Mouse (Mus musculus) CH12.LX (cell line): ENCODE measurements at regions not wholly inside any gene's neighbourhood (a gene's known extent, or its start where the extent isn't known, plus 50 kb on each side); places are given as distances from the start of the nearest gene placed in this dataset.

Experiments
- DNase-seq: peaks from one replicate; pipeline ENCODE4 v3.0.0-alpha.2; 2013; ENCODE audit errors: extremely low read depth
- H3K27ac ChIP-seq: 2 replicates; pipeline ENCODE4 v1.5.1; 2012; ENCODE audit warnings: low read depth, mild to moderate bottlenecking, control low read depth, moderate library complexity; ENCODE audit not compliant: insufficient read depth
- H3K27me3 ChIP-seq: replicated peaks from 2 replicates; pipeline ENCODE3; 2012; ENCODE audit warnings: inconsistent platforms
- H3K36me3 ChIP-seq, 2 experiments: replicated peaks in 1 of 2; 2 replicates each; pipeline versions ENCODE3 to v1.6.1; 2012; ENCODE audit warnings: inconsistent platforms in 1 of 2, low read length in 1 of 2, mild to moderate bottlenecking in 1 of 2, mixed read lengths in 1 of 2, moderate library complexity in 1 of 2; ENCODE audit not compliant: control insufficient read depth in 1 of 2, insufficient read depth in 1 of 2
- H3K4me1 ChIP-seq, 2 experiments: 2 replicates each; pipeline ENCODE4 v1.6.1; 2012; ENCODE audit warnings: inconsistent platforms in 1 of 2, moderate library complexity in 1 of 2; ENCODE audit not compliant: insufficient read depth in 2 of 2, control insufficient read depth in 1 of 2
- H3K4me2 ChIP-seq: 2 replicates; pipeline ENCODE4 v1.6.1; 2012; ENCODE audit warnings: low read depth, mild to moderate bottlenecking, control low read depth; ENCODE audit not compliant: poor library complexity, insufficient read depth, severe bottlenecking
- H3K4me3 ChIP-seq, 3 experiments: fragments of 150-350 bp in 1 of 3; sonication (generic) in 1 of 3; replicated peaks in 1 of 3; 2 replicates each; pipeline versions ENCODE3 to v1.5.1; 2011 to 2012; ENCODE audit warnings: low read depth in 2 of 3, low read length in 2 of 3, mild to moderate bottlenecking in 2 of 3, moderate library complexity in 2 of 3, control low read depth in 1 of 3, improper control_type of control experiment in 1 of 3, inconsistent platforms in 1 of 3, mixed read lengths in 1 of 3; ENCODE audit not compliant: poor library complexity in 1 of 3
- H3K79me2 ChIP-seq: replicated peaks from 2 replicates; pipeline ENCODE4 v1.6.1; 2012; ENCODE audit warnings: mild to moderate bottlenecking, moderate library complexity; ENCODE audit not compliant: control insufficient read depth, poor library complexity, insufficient read depth, severe bottlenecking; ENCODE audit errors: extremely low read depth
- H3K9ac ChIP-seq: 2 replicates; pipeline ENCODE4 v1.6.1; 2012; ENCODE audit warnings: low read depth, mild to moderate bottlenecking, control low read depth, moderate library complexity; ENCODE audit not compliant: insufficient read depth
- H3K9me3 ChIP-seq: replicated peaks from 2 replicates; pipeline ENCODE3; 2012; ENCODE audit warnings: low read length, inconsistent platforms, mixed read lengths
- CHD1 ChIP-seq: IDR thresholded peaks from 2 replicates; pipeline ENCODE4 v1.6.1; 2012; ENCODE audit warnings: low read depth, low read length, improper control_type of control experiment, inconsistent platforms
- EP300 ChIP-seq: IDR thresholded peaks from 2 replicates; pipeline ENCODE4 v1.6.1; 2011; ENCODE audit warnings: low read length, improper control_type of control experiment
- ETS1 ChIP-seq: conservative IDR thresholded peaks from 2 replicates; pipeline ENCODE4 v1.6.1; 2012; ENCODE audit warnings: low read depth, mild to moderate bottlenecking, inconsistent platforms, low read length, improper control_type of control experiment, moderate library complexity
- GABPA ChIP-seq: IDR thresholded peaks from 2 replicates; pipeline ENCODE4 v1.6.1; 2012; ENCODE audit warnings: low read depth, low read length, improper control_type of control experiment, inconsistent platforms; ENCODE audit not compliant: insufficient replicate concordance
- HCFC1 ChIP-seq: IDR thresholded peaks from 2 replicates; pipeline ENCODE4 v1.6.1; 2012; ENCODE audit warnings: low read depth, mild to moderate bottlenecking, inconsistent platforms, low read length, improper control_type of control experiment
- IRF4 ChIP-seq: IDR thresholded peaks from 2 replicates; pipeline ENCODE4 v1.6.1; 2014; ENCODE audit warnings: low read depth, mild to moderate bottlenecking, inconsistent platforms, low read length, improper control_type of control experiment
- JUN ChIP-seq: IDR thresholded peaks from 2 replicates; pipeline ENCODE4 v1.6.1; 2011; ENCODE audit warnings: low read depth, mild to moderate bottlenecking, low read length, improper control_type of control experiment, moderate library complexity; ENCODE audit not compliant: insufficient read depth
- MAFK ChIP-seq: IDR thresholded peaks from 2 replicates; pipeline ENCODE4 v1.6.1; 2011; ENCODE audit warnings: low read length, improper control_type of control experiment; ENCODE audit not compliant: insufficient replicate concordance
- MAX ChIP-seq: IDR thresholded peaks from 2 replicates; pipeline ENCODE4 v1.6.1; 2011; ENCODE audit warnings: low read length, improper control_type of control experiment
- MEF2A ChIP-seq: IDR thresholded peaks from 2 replicates; pipeline ENCODE4 v1.6.1; 2014; ENCODE audit warnings: low read depth, mild to moderate bottlenecking, inconsistent platforms, low read length, improper control_type of control experiment, borderline replicate concordance
- MXI1 ChIP-seq: IDR thresholded peaks from 2 replicates; pipeline ENCODE4 v1.6.1; 2011; ENCODE audit warnings: mild to moderate bottlenecking, low read depth, low read length, improper control_type of control experiment
- MYC ChIP-seq: IDR thresholded peaks from 2 replicates; pipeline ENCODE4 v1.6.1; 2011; ENCODE audit warnings: low read depth, mild to moderate bottlenecking, improper control_type of control experiment, low read length
- PAX5 ChIP-seq: IDR thresholded peaks from 2 replicates; pipeline ENCODE4 v1.6.1; 2012; ENCODE audit warnings: low read length, inconsistent platforms, mixed read lengths
- SMC3 ChIP-seq: IDR thresholded peaks from 2 replicates; pipeline ENCODE4 v1.6.1; 2011; ENCODE audit warnings: low read depth, low read length, improper control_type of control experiment
- TCF12 ChIP-seq: IDR thresholded peaks from 2 replicates; pipeline ENCODE4 v1.6.1; 2014; ENCODE audit warnings: low read depth, mild to moderate bottlenecking, inconsistent platforms, low read length, improper control_type of control experiment
- ZMIZ1 ChIP-seq: IDR thresholded peaks from 2 replicates; pipeline ENCODE4 v1.6.1; 2012; ENCODE audit warnings: low read depth, mild to moderate bottlenecking, inconsistent platforms, low read length, improper control_type of control experiment
- dilution Hi-C: fragments of 300-500 bp; cut with MboI; formaldehyde crosslinking; loops from 2 replicates; pipeline ENCODE4 v1.14.3; 2020; ENCODE audit warnings: low sequenced_read_pairs; ENCODE audit not compliant: extremely low pct_unique_long_range_greater_than_20kb, extremely low pct_ligation_motif_present
- in situ Hi-C: fragments of 300-500 bp; cut with MboI; formaldehyde crosslinking; loops from 3 replicates; pipeline ENCODE4 v1.14.3; 2019; ENCODE audit warnings: low sequenced_read_pairs, low pct_ligation_motif_present, low pct_unique_long_range_greater_than_20kb, mixed read lengths

DNA sequence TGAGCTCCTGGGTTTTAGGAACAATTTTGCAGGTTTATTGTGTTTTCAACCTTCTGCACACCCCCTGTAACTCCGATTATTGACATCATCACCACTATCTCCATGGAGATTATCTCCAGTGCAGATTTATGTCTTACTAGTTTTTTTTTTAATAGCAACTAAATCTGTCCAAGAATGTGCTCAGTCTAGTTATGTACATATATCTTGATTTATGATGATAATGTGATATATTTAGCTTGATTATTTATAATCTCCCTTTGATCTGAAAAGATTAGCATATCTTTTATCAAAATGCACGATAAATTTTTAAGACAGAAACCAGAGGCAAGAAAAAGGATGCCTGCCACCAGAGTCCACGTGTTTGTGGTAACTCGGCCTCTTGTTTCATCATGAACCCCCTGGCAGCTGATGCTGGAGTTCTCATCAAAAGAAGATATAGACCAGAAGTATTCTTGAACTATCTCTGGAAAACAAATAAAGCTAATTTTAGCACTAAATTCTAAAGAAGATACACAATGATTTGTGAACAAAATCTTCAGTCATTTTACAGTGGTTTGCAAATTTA is 169.6 kb downstream of the Npr3 start:
- TF ChIP-seq CHD1 (no peak), EP300 (no peak), IRF4 (no peak), GABPA (no peak), HCFC1 (no peak), MYC (no peak), PAX5 (no peak), TCF12 (no peak), JUN (no peak), MAX (no peak)
- H3K4me3 ChIP-seq = no peak overlapping the region
- H3K9me3 ChIP-seq = no peaks in the 10 kb centered on the region
- H3K4me1 ChIP-seq = no peaks in the 10 kb centered on the region
- dilution Hi-C loops = no loop called here
- no peaks in the 10 kb centered on the region for H3K27me3 ChIP-seq
- no peak overlapping the region for H3K27ac ChIP-seq
- H3K79me2 ChIP-seq = no peaks in the 10 kb centered on the region
- no peak for DNase-seq
- H3K9ac ChIP-seq = no peak overlapping the region
- H3K4me2 ChIP-seq = no peak overlapping the region
- in situ Hi-C loops = no loop called here
- no peaks in the 10 kb centered on the region for H3K36me3 ChIP-seq

- DNase-seq = no peak
- Histone ChIP-seq H3K4me2 (no peak overlapping the region), H3K4me3 (no peak overlapping the region), H3K27ac (no peak overlapping the region), H3K4me1 (no peaks in the 10 kb centered on the region), H3K36me3 (no peaks in the 10 kb centered on the region), H3K79me2 (no peaks in the 10 kb centered on the region), H3K9me3 (no peaks in the 10 kb centered on the region), H3K27me3 (no peaks in the 10 kb centered on the region), H3K9ac (no peak overlapping the region)
- TF ChIP-seq TCF12 = no peak
- no peak for TF ChIP-seq GABPA
- TF ChIP-seq MXI1 = no peak
- TF ChIP-seq SMC3 = no peak
- no peak for TF ChIP-seq ZMIZ1
- TF ChIP-seq MEF2A = no peak
- no peak for TF ChIP-seq MYC
- no peak for TF ChIP-seq HCFC1
- no peak for TF ChIP-seq ETS1
- TF ChIP-seq MAFK = no peak
- no peak for TF ChIP-seq CHD1
- dilution Hi-C loops = no loop called here
- in situ Hi-C loops = no loop called here
Measured at GRCm38 (mm10) chr15:11734639-11735265, 172.3 kb downstream of the Npr3 start.
